Mouse (Mus musculus): ENCODE data around the gene Atxn1.

The Atxn1 gene

GRCm38 (mm10) chr13:45709402-45709801 is 255.4 kb downstream of the Atxn1 start:
- no peak for DNase-seq

- no peak for DNase-seq
Observed at GRCm38 (mm10) chr13:45701296-45701790, 263.5 kb downstream of the Atxn1 start.

DNA sequence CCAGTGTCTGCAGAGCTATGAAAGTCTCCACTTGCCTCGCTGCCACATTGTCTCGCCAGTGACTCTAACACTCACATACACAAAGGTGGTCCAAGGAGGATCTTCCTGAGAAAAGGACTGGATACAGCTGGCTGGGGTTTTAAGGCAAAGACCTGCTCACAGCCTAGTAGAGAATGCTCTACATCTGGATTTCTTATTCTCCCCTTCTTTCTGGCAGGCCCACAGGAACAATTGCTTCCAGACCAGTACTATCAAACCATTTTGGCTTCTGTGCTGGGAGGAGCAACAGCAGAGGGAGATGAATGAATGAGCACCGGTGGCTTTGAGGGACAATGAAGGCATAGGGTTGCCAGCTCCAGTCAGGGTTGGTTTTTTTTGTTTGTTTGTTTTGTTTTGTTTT is 265.8 kb downstream of the Atxn1 start:
- no peak for DNase-seq

DNA sequence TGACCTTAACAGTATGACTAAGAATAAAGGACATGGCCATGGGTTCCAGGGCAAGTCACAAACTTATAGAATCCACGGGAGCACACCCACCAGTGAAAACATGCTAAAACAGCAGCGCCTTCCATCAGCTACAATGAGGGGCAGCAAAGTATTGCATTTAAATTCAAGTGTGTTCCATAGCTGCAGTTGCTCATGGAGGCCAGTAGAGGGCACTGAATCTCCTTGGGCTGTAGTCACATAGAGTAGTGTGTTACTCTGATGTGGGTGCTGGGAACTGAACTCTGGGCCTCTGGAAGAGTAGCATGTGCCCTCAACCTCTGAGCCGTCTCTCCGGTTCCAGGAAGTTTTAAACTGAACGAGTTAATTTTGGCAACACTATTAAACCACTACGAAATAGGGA is 268.8 kb downstream of the Atxn1 start:
- DNase-seq = no peak

GRCm38 (mm10) chr13:45694921-45695437 is 269.8 kb downstream of the Atxn1 start:
- no peak for DNase-seq

DNA sequence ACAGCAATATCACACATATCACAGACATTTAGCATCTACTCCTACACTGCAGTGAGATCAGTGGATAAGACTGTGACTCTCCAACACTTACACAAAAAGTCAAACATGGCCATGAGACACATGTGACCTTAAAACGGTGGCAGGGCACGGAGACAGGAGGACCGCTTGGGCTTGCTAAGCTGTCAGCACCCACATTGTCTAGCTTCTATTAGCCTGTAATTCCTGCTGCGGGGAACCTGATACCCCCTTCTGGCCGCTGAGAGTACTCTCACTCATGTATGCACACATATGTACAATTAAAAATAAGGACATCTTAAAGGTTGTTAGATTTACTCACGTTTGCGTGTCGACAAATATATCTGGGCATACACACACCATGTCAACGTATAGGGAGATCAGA is 270.9 kb downstream of the Atxn1 start:
- DNase-seq = no peak

DNA sequence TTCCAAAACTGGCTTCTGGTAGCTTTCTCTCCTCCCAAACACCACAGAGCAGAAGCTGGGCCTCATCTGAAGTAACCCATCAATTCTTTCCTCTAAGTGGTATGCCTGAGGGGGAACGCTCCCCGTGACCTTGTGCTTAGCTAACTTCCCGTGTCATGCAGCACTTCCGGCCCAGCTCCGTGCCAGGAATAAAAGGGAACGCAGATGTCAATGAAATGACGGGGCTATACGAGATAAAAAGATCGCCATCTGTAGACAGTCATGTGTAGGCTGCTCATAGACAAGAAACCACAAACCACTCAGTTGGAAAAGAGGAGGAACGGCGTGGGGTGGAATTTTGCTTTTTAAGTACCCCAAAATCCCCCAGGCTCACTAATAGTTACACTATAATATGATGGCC is 271.3 kb downstream of the Atxn1 start:
- no peak for DNase-seq

GRCm38 (mm10) chr13:45693126-45693525 is 271.7 kb downstream of the Atxn1 start:
- no peak for DNase-seq

DNA sequence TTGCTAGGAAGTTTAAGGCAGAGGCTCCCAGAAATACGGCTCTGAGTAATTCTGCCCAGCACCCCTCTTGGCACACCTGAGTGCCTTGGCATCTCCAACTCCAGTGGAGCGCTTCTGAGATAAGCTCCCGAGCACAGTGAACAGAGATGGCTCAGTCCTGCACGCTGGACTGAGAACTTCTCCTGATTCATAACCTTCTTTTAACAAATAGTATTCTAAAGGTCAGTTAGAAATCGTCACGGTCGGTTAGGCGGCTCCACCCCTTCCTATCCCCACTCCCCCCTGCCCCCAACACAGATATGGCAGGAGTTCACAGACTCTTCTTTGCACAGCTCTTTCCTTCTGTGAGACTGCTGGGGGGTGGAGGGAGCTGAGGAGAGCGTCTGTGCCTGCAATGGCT is 272.4 kb downstream of the Atxn1 start:
- no peak for DNase-seq

DNA sequence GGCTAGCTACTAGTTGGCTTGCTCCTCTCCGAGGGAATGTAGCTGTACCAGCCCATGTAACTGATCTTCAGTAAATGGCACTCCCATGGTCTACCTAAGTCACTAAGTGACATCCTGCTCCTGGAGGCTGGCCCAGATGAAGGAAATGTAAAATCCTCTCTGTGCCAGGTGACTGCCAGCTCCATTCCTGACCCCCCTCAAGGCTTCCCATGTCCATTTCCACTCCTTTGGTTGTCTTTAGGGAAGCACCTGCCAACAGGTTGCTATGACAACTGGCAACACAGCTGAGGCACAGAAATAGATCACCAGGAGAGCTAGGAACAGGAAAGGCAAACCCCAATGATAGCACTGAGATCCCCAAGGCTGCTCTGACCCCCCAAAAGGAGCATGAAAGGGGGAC is 274.4 kb downstream of the Atxn1 start:
- no peak for DNase-seq

DNA sequence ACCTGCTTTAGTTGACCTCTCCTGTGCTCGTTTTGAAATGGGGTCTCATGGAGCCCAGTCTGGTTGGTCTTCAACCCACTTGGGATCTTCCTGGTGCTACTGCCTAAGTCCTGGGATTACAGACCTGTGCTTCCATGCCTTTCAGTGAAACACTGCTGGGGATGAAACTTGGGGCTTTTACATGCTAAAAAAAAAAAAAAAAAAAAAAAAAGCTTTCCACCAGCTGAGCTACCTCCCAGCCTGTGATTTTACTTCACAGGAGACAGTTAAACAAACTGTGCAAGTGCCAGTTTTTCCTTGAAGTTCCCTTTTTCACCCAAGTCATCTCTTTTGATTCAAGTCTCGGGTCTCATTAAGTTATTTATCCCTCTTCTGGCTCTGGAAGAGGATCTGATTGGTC is 275.9 kb downstream of the Atxn1 start:
- DNase-seq = no peak

GRCm38 (mm10) chr13:45687581-45687980 is 277.2 kb downstream of the Atxn1 start:
- no peak for DNase-seq

- no peak for DNase-seq
Observed at GRCm38 (mm10) chr13:45686309-45686582, 278.6 kb downstream of the Atxn1 start.

GRCm38 (mm10) chr13:45685575-45686308 is 279.1 kb downstream of the Atxn1 start:
- DNase-seq = no peak

DNA sequence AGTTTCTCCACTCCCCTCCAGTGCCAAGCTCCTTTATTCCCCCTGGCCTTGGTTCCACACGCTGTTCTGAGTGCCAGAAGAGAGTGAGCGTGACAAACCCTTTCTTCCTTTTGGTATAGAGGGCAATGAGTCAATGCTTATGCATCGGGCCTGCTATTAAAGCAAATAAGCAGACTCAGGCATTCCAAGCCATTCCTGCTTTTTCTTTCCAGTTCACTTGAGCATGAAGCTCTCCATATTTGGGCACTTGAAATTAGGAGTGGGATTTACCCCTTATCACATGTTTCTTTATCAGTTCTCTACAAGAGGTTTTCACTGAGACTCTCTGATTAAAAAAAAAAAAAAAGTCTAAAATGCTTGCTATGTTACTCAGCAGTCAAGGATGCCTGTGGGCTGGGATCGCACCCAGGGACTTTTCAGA is 279.9 kb downstream of the Atxn1 start:
- DNase-seq = no peak

DNA sequence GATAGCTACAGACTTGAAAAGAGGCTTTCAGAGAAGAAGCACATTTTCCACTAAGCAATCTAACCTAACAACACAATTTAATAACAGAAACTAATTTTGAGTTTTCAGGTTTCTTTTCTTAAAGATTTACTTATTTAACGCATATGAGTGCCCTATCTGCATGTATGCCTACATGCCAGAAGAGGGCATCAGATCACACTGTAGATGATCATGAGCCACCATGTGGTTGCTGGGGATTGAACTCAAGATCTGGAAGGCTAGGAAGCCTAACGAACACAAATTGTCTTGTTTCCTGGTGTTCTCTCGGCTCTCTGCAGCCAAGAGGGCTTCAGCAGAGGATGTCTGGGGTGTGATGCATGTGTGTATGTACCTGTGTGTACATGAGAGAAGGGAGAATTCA is 280.8 kb downstream of the Atxn1 start:
- no peak for DNase-seq

DNA sequence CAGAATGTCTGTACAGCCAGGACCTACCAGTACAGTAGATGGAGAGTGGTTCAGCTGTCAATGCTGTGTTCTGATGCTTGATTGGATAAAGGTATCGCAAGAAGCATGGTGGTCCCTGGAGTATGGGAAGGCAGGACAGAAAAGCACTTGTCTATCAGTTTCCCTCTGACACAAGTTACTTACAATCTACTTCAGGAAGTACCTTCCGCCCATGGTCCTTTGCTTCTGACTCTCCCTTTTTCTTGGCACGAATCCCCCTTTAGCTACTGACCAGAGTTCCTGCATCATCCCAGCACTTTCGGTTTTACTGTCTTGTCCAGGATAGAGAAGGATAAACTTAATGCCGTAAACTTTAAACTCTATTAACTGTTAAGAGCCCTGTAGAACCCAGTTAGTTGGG is 283.6 kb downstream of the Atxn1 start:
- DNase-seq = no peak

DNA sequence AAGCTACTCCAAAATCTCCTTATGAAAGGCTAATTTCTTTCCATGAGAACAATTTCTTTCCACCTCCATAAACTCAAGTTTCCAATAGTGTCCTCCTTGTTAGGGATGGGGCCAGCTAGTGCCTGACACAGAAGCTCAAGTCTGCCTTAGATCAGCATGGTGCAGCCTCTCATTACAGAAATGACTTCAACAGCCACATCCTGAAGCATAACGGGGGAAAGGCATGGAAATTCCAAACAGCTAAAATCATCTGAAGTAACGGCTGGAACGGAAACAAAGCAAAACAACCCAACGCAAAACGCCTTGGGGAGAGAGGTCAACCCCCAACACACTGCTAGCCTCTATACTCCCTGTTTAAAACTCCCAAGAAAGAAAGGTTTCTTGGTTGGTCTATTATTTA is 284.2 kb downstream of the Atxn1 start:
- DNase-seq = no peak

- no peak for DNase-seq
Observed at GRCm38 (mm10) chr13:45679096-45679495, 285.7 kb downstream of the Atxn1 start.

DNA sequence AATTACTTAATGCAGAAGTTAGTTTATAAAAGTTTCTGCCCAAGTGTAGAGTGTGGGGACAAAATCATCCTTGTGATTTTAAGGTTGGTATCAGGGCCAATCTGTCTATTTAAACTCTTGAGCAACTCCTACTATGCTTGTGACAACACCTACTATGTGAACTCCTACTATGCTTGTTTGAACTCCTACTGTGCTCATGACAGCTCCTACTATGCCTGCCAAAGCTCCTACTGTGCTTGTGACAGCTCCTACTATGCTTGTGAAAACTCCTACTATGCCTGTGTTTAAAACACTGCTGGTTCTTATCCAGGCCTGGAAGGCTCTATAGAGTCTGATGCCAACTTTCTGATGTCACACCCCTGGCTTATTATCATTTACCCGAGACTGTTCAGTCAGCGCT is 292.2 kb downstream of the Atxn1 start:
- DNase-seq = no peak

DNA sequence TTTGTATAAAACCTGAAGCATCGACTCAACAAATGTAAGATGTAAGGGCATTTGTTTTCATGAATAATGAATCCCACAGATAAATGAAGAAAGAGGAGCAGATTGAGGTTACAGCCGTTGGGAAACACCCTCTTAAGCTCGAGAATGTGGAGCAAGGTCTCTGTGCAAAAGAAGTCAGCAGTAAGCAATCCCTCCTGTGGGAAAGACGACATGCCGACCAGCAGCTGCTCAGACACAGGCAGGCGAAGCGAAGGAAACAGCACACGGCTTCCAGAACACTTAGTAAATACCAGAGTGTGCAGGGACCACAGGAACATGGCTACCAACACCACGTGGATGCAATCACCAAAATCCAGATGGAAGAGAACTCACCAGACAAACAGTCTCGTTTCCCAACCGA is 294.8 kb downstream of the Atxn1 start:
- DNase-seq = no peak

- DNase-seq = no peak
Observed at GRCm38 (mm10) chr13:45662852-45663251, 302.0 kb downstream of the Atxn1 start.

- no peak for DNase-seq
Observed at GRCm38 (mm10) chr13:45662216-45662615, 302.6 kb downstream of the Atxn1 start.

DNA sequence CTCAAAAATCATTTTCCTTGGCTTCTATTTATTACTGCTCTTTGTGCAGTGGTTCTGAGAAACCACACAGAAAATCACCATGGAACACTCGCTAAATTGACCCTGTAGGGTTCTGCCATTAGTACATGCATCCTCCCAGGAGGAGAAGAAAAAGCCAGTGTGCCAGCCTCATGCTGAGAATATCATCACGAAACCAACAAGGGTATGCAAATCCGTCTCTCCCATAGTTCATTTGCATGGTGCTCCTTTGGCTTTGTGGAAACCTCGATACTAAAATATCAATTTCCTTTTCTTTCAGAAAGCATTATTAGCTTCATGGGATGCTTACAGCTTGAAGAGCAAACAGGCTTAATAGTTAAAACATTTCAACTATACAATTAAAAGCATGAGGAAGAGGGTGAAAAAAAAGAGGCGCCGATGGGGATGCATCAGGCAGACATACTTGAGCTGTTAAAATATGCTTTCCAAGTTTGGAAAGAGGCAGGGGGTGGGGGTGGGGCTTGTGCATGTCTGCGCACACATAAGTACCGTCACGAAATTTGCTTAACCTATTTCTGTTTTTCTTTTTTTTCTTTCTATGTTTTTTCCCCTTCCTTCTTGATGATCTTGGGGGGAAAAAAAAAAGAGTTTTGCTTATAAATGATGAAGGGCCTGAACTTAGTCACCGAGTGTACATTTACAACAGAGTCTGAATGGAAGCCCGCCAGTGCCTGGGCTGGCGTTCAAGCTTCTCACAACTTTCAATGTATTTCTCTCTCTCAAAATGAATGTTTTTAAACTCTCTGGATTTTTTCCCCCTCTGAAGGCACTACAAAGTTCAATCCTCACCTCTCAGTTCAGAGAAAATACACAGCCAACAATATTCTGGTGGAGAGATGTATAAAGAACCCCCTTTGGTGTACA is 303.3 kb downstream of the Atxn1 start:
- DNase-seq = no peak

All from right cerebral cortex, postnatal 25 days (tissue).